Mouse (Mus musculus) C2C12 (cell line): ENCODE results near the gene Tmem120a.

Experiments
- CEBPB ChIP-seq: IDR thresholded peaks from one replicate; pipeline ENCODE4 v1.6.1; 2011; ENCODE audit warnings: low read depth, mild to moderate bottlenecking, control low read depth, moderate library complexity
- CTCF ChIP-seq: IDR thresholded peaks from one replicate; pipeline ENCODE4 v1.5.1; 2011; ENCODE audit not compliant: control insufficient read depth, insufficient read depth, insufficient read length
- FOSL1 ChIP-seq: IDR thresholded peaks from one replicate; pipeline ENCODE4 v1.8.0; 2011; ENCODE audit warnings: mild to moderate bottlenecking, low read length; ENCODE audit not compliant: poor library complexity, insufficient read depth, severe bottlenecking
- MAX ChIP-seq: IDR thresholded peaks from one replicate; pipeline ENCODE4 v1.6.1; 2011; ENCODE audit warnings: mild to moderate bottlenecking, control low read depth
- MYOD1 ChIP-seq: IDR thresholded peaks from one replicate; pipeline ENCODE4 v1.6.1; 2011; ENCODE audit warnings: low read depth; ENCODE audit not compliant: control insufficient read depth, insufficient read length
- MYOG ChIP-seq: IDR thresholded peaks from one replicate; pipeline ENCODE4 v1.6.1; 2011; ENCODE audit not compliant: control insufficient read depth, insufficient read length; ENCODE audit errors: extremely low read depth
- USF1 ChIP-seq: IDR thresholded peaks from one replicate; pipeline ENCODE4 v1.6.1; 2011; ENCODE audit warnings: low read depth, mild to moderate bottlenecking, control low read depth, moderate library complexity

GRCm38 (mm10) chr5:135707039-135707438 lies 37.2 kb downstream of the Tmem120a start:
- TF ChIP-seq CTCF = no peak
- TF ChIP-seq MAX = no peak
- no peak for TF ChIP-seq USF1
- TF ChIP-seq MYOD1 = no peak
- no peak for TF ChIP-seq CEBPB
- no peak for TF ChIP-seq MYOG
- TF ChIP-seq FOSL1 = no peak
